Mouse (Mus musculus): Measurements from ENCODE around the gene Mrnip. TPM values are rescaled to one million over a fixed set of nuclear protein-coding genes. Genes with fewer than 3 reads are reported as not detected.
A peak's percentile ranks its signal among the peaks of the same experiment; 100 is the strongest.

Gene Mrnip
- polyA plus RNA-seq, 1 experiment from 2014 or later = 38.8 TPM

- DNase-seq (no peak), ATAC-seq (ENCODE audit: low FRiP score, low TSS enrichment) (no peak)
- Histone ChIP-seq H3K36me3 (ENCODE audit: control insufficient read depth, insufficient read depth, low read length) (peaks cover 23% of the 10 kb centered on the region), H3K27me3 (ENCODE audit: control insufficient read depth, insufficient read depth, low read length) (peaks cover 11% of the 10 kb centered on the region; the same call in 1 of the 2 replicates), H3K4me2 (ENCODE audit: low read length) (peak within 1 kb of the TSS; percentile 93), H3K4me1 (ENCODE audit: control insufficient read depth, insufficient read depth, low read length) (peaks cover 14% of the 10 kb centered on the region), H3K9me3 (ENCODE audit: control insufficient read depth, low read length) (no peaks in the 10 kb centered on the region), H3K27ac (replicated peaks; ENCODE audit: low read depth, low read length) (no peak within 1 kb of the TSS), H3K4me3 (replicated peaks; ENCODE audit: low read depth, low read length) (peak within 1 kb of the TSS; percentile 48), H3K9ac (replicated peaks; ENCODE audit: low read length) (no peak within 1 kb of the TSS; the same call in 1 of the 2 replicates)
- 49% methylated on average over 10 of the region's 10 CpGs for WGBS
These were observed 64.1 kb downstream of the Mrnip start, which contains the start of gene Ltc4s for GRCm38 (mm10) chr11:50238324-50238723. Ltc4s (minus strand) TSS chr11:50238616.

- Histone ChIP-seq H3K4me1 (ENCODE audit: control insufficient read depth, insufficient read depth, low read length) (peaks cover 14% of the 10 kb centered on the region), H3K36me3 (ENCODE audit: control insufficient read depth, insufficient read depth, low read length) (peaks cover 15% of the 10 kb centered on the region), H3K4me2 (ENCODE audit: low read length) (no peak overlapping the region), H3K27me3 (ENCODE audit: control insufficient read depth, insufficient read depth, low read length) (peaks cover 11% of the 10 kb centered on the region; the same call in 1 of the 2 replicates), H3K9ac (replicated peaks; ENCODE audit: low read length) (no peak overlapping the region), H3K4me3 (replicated peaks; ENCODE audit: low read depth, low read length) (no peak overlapping the region), H3K27ac (replicated peaks; ENCODE audit: low read depth, low read length) (no peak overlapping the region), H3K9me3 (ENCODE audit: control insufficient read depth, low read length) (no peaks in the 10 kb centered on the region)
- WGBS = 93% methylated on average over 9 of the region's 9 CpGs
- no peak for ATAC-seq (ENCODE audit: low FRiP score, low TSS enrichment)
- DNase-seq = no peak
These were observed 64.9 kb downstream of the Mrnip start for GRCm38 (mm10) chr11:50238821-50239791.

- Histone ChIP-seq H3K4me1 (ENCODE audit: control insufficient read depth, insufficient read depth, low read length) (peaks cover 14% of the 10 kb centered on the region), H3K27ac (replicated peaks; ENCODE audit: low read depth, low read length) (no peak overlapping the region), H3K9me3 (ENCODE audit: control insufficient read depth, low read length) (no peaks in the 10 kb centered on the region), H3K4me2 (ENCODE audit: low read length) (no peak overlapping the region), H3K36me3 (ENCODE audit: control insufficient read depth, insufficient read depth, low read length) (peaks cover 3% of the 10 kb centered on the region), H3K4me3 (replicated peaks; ENCODE audit: low read depth, low read length) (no peak overlapping the region), H3K27me3 (ENCODE audit: control insufficient read depth, insufficient read depth, low read length) (peaks cover 11% of the 10 kb centered on the region; the same call in 1 of the 2 replicates), H3K9ac (replicated peaks; ENCODE audit: low read length) (no peak overlapping the region)
- no peak for DNase-seq
- ATAC-seq (ENCODE audit: low FRiP score, low TSS enrichment) = no peak
- 92% methylated on average over 7 of the region's 7 CpGs for WGBS
These were observed 66.1 kb downstream of the Mrnip start for GRCm38 (mm10) chr11:50240235-50240911.

GRCm38 (mm10) chr11:50243926-50244325 lies 69.7 kb downstream of the Mrnip start:
- no peak overlapping the region for H3K4me3 ChIP-seq (replicated peaks; ENCODE audit: low read depth, low read length)
- H3K4me2 ChIP-seq (ENCODE audit: low read length) = no peak overlapping the region
- H3K9ac ChIP-seq (replicated peaks; ENCODE audit: low read length) = no peak overlapping the region
- no peaks in the 10 kb centered on the region for H3K27me3 ChIP-seq (ENCODE audit: control insufficient read depth, insufficient read depth, low read length)
- DNase-seq (no peak), ATAC-seq (ENCODE audit: low FRiP score, low TSS enrichment) (no peak)
- H3K36me3 ChIP-seq (ENCODE audit: control insufficient read depth, insufficient read depth, low read length) = no peaks in the 10 kb centered on the region
- no peaks in the 10 kb centered on the region for H3K9me3 ChIP-seq (ENCODE audit: control insufficient read depth, low read length)
- whole genome bisulfite sequencing = 79% methylated on average over 6 of the region's 6 CpGs
- H3K4me1 ChIP-seq (ENCODE audit: control insufficient read depth, insufficient read depth, low read length) = no peaks in the 10 kb centered on the region
- no peak overlapping the region for H3K27ac ChIP-seq (replicated peaks; ENCODE audit: low read depth, low read length)

DNA sequence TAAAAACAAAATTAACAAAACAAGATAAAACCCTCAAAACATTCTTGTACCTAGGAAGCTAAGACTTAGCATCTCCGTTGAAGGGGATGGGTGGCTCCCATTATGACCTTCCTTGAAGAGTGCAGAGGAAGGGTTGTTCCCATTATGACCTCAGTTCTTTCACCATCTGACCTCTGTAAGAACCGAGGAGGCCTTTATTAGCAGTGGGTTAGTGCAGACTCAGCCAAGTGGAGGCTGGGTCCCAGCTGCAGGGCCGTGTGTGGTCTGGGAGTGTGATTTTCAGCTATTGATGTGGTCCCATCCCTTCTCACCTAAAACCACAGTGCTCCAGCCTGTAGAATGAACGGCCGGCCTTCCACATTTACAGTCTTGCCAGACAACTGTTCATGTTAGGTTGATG lies 71.0 kb downstream of the Mrnip start:
- Histone ChIP-seq H3K27me3 (ENCODE audit: control insufficient read depth, insufficient read depth, low read length) (no peaks in the 10 kb centered on the region), H3K4me3 (replicated peaks; ENCODE audit: low read depth, low read length) (no peak overlapping the region), H3K27ac (replicated peaks; ENCODE audit: low read depth, low read length) (no peak overlapping the region), H3K36me3 (ENCODE audit: control insufficient read depth, insufficient read depth, low read length) (no peaks in the 10 kb centered on the region), H3K4me1 (ENCODE audit: control insufficient read depth, insufficient read depth, low read length) (no peaks in the 10 kb centered on the region), H3K4me2 (ENCODE audit: low read length) (no peak overlapping the region), H3K9me3 (ENCODE audit: control insufficient read depth, low read length) (no peaks in the 10 kb centered on the region), H3K9ac (replicated peaks; ENCODE audit: low read length) (no peak overlapping the region)
- DNase-seq (no peak), ATAC-seq (ENCODE audit: low FRiP score, low TSS enrichment) (no peak)
- WGBS = 75% methylated on average over 5 of the region's 5 CpGs

- ATAC-seq (ENCODE audit: low FRiP score, low TSS enrichment) (no peak), DNase-seq (no peak)
- 84% methylated on average over 7 of the region's 7 CpGs for WGBS
- Histone ChIP-seq H3K27ac (replicated peaks; ENCODE audit: low read depth, low read length) (no peak overlapping the region), H3K36me3 (ENCODE audit: control insufficient read depth, insufficient read depth, low read length) (no peaks in the 10 kb centered on the region), H3K27me3 (ENCODE audit: control insufficient read depth, insufficient read depth, low read length) (no peaks in the 10 kb centered on the region), H3K4me1 (ENCODE audit: control insufficient read depth, insufficient read depth, low read length) (no peaks in the 10 kb centered on the region), H3K9me3 (ENCODE audit: control insufficient read depth, low read length) (no peaks in the 10 kb centered on the region), H3K9ac (replicated peaks; ENCODE audit: low read length) (no peak overlapping the region), H3K4me2 (ENCODE audit: low read length) (no peak overlapping the region), H3K4me3 (replicated peaks; ENCODE audit: low read depth, low read length) (no peak overlapping the region)
These were observed 74.4 kb downstream of the Mrnip start for GRCm38 (mm10) chr11:50248473-50249171.

Small RNAs within 50 kb of the gene (microRNA-seq; reads per million reads assigned to microRNA genes)
- gene Mir6919 = 1.0 reads per million

Other genes with a start within 250 kb of the Mrnip start
- gene Rnf130, start 149.1 kb upstream of the Mrnip start, polyA plus RNA-seq (2014; fragmentation: Nextera tagmentation; extraction: Ambion mirVana) = 72.5 and 74.9 TPM in 2 replicates
- gene Tbc1d9b, start 43.0 kb upstream of the Mrnip start, polyA plus RNA-seq (2014; fragmentation: Nextera tagmentation; extraction: Ambion mirVana) = 26.1 and 35.4 TPM in 2 replicates
- 293 and 312 TPM in 2 replicates for gene Sqstm1, start 36.4 kb downstream of the Mrnip start, polyA plus RNA-seq (2014; fragmentation: Nextera tagmentation; extraction: Ambion mirVana)
- gene Mgat4b, start 36.4 kb downstream of the Mrnip start, polyA plus RNA-seq (2014; fragmentation: Nextera tagmentation; extraction: Ambion mirVana) = 41.3 and 59.6 TPM in 2 replicates
- gene Ltc4s, start 64.2 kb downstream of the Mrnip start, polyA plus RNA-seq (2014; fragmentation: Nextera tagmentation; extraction: Ambion mirVana) = 1.0 and 2.5 TPM in 2 replicates
- 5.6 and 5.9 TPM in 2 replicates for gene Maml1, start 117.9 kb downstream of the Mrnip start, polyA plus RNA-seq (2014; fragmentation: Nextera tagmentation; extraction: Ambion mirVana)
- gene Canx, start 151.2 kb downstream of the Mrnip start, polyA plus RNA-seq (2014; fragmentation: Nextera tagmentation; extraction: Ambion mirVana) = 181 and 232 TPM in 2 replicates
- 0.32 and 0.77 TPM in 2 replicates for gene Cby3, start 180.0 kb downstream of the Mrnip start, polyA plus RNA-seq (2014; fragmentation: Nextera tagmentation; extraction: Ambion mirVana)
- 539 and 584 TPM in 2 replicates for gene Hnrnph1, start 202.5 kb downstream of the Mrnip start, polyA plus RNA-seq (2014; fragmentation: Nextera tagmentation; extraction: Ambion mirVana)